Mouse (Mus musculus): ENCODE measurements around the gene Gm10382. TPM values are rescaled to one million over a fixed set of nuclear protein-coding genes. Genes with fewer than 3 reads are reported as not detected.

Gene Gm10382
- polyA plus RNA-seq, 1 experiment from 2014 or later = 0.32 TPM

DNA sequence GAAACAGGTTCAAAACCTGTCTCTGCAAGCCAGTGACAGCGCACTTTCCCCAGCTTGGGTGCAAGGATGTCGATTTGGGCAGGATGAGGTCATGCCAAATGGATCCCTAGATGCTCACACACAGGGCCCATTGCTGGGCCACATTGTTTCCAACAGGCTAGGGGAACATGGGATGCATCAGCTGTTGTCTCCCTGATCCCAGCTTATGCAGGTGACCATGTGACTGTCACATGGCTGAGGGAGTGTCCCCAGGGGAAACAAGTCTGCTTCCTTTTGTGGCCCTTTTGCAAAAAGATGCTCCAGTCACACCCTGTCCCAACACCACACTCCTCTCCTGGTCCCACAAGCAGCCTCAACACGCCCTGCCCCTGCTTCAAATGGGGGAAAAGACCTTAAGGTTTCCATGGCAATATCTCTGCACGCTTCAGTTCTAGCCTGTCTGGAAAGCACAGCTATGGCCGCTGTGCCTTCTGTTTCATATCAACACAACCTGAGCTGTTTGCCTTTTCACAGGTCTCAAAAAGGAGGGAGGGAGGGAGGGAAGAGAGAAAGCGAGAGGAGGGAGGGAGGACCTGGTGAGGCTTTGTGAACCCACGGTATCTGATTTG, 34.1 kb upstream of the Gm10382 start:
- no peak for ATAC-seq (ENCODE audit: insufficient number of reproducible peaks, low FRiP score, low TSS enrichment, low read depth)
- no peak overlapping the region for H3K27ac ChIP-seq
- no peak overlapping the region for H3K4me2 ChIP-seq

DNA sequence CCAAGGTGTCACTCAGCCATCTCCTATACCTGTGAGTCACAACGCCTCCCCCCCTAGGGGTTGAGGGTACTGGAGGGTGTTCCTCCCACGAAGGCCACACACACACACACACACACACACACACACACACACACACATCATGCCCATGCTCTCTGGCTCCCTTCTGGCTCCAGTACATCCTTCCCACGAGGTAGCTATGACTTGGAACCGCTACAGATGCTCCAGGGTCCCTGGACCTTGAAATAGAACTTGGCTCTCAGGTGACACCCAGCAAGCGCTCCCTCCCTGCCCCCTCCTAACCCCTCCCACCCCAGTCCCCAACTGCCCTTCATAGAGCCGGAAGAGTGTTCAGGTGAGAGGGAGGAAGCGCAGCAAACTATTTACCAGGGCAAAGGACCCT, 33.5 kb upstream of the Gm10382 start:
- no peaks in the 10 kb centered on the region for H3K27me3 ChIP-seq
- H3K9ac ChIP-seq = no peak overlapping the region
- H3K27ac ChIP-seq = no peak overlapping the region
- H3K36me3 ChIP-seq = no peaks in the 10 kb centered on the region
- no peak for ATAC-seq (ENCODE audit: insufficient number of reproducible peaks, low FRiP score, low TSS enrichment, low read depth)
- H3K9me3 ChIP-seq = no peaks in the 10 kb centered on the region; the same call in 1 of the 2 replicates
- no peak overlapping the region for H3K4me3 ChIP-seq
- 40% methylated on average over 7 of the region's 7 CpGs for WGBS
- H3K4me2 ChIP-seq = no peak overlapping the region
- no peaks in the 10 kb centered on the region for H3K4me1 ChIP-seq

More for the DNA sequence above, 34.1 kb upstream of the Gm10382 start:
- Histone ChIP-seq H3K36me3 (no peaks in the 10 kb centered on the region), H3K4me3 (no peak overlapping the region), H3K9ac (no peak overlapping the region), H3K27me3 (no peaks in the 10 kb centered on the region), H3K4me1 (no peaks in the 10 kb centered on the region), H3K9me3 (no peaks in the 10 kb centered on the region; the same call in 1 of the 2 replicates)
- WGBS = 51% methylated on average over 7 of the region's 7 CpGs

DNA sequence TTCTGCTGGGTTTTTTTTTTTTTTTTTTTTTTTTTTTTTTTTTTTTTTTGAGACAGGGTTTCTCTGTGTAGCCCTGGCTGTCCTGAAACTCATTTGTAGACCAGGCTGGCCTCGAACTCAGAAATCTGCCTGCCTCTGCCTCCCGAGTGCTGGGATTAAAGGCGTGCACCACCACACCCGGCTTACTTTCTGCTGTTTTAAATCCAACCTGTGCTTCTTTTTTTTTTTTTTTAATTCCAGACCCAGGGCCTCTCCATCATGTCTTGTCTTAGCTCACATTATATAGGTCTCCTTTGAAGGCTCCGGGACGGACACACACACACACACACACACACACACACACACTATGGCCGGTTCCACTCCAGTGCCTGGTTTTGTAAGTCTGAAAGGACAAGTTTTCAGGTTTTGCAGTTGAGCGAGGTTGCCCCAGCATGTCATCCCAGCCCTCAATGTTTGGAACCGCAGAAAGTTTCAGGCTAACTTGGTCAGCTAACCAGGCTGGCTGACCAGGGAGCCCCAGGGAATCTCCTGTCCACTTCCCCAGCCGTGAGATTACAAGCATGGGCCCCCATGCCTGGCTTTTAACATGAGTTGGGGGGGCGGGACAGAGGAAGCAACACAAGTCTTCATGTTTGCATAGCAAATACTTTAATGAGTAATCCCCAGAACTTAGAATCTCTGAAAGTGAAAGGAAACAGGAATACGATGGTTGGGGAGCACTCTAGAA, 31.4 kb upstream of the Gm10382 start:
- no peak overlapping the region for H3K27ac ChIP-seq
- no peak for ATAC-seq (ENCODE audit: insufficient number of reproducible peaks, low FRiP score, low TSS enrichment, low read depth)
- H3K9me3 ChIP-seq = no peaks in the 10 kb centered on the region; the same call in 1 of the 2 replicates
- H3K27me3 ChIP-seq = no peaks in the 10 kb centered on the region
- no peaks in the 10 kb centered on the region for H3K4me1 ChIP-seq
- no peak overlapping the region for H3K4me2 ChIP-seq
- H3K9ac ChIP-seq = no peak overlapping the region
- no peak overlapping the region for H3K4me3 ChIP-seq
- no peaks in the 10 kb centered on the region for H3K36me3 ChIP-seq
- 85% methylated on average over 12 of the region's 12 CpGs for WGBS

- WGBS = 82% methylated on average over 5 of the region's 5 CpGs
Observed at GRCm38 (mm10) chr5:125358270-125358608, 30.9 kb upstream of the Gm10382 start.

DNA sequence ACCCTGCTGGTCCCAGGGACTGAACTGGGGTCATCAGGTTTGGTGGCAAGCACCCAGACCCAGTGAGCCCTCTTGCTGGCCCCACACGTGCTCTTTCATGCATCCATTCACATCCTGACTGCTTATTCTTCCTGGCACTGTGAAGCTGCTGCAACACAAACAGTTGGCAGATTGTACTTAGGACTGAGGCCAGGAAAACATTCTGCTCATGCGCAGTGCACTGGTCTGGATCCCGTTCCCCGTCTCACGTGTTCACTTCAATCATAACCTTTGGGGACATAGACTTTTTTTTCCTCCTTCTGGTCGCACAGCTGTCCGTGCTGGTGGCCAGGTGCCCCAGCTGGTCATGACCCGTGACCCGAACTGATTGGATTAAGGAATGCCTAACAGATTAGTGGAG, 28.6 kb upstream of the Gm10382 start:
- 69% methylated on average over 9 of the region's 9 CpGs for WGBS
- H3K4me1 ChIP-seq = no peaks in the 10 kb centered on the region
- no peak overlapping the region for H3K27ac ChIP-seq
- no peak overlapping the region for H3K4me3 ChIP-seq
- no peaks in the 10 kb centered on the region for H3K27me3 ChIP-seq
- H3K9me3 ChIP-seq = no peaks in the 10 kb centered on the region
- no peak overlapping the region for H3K9ac ChIP-seq
- ATAC-seq (ENCODE audit: insufficient number of reproducible peaks, low FRiP score, low TSS enrichment, low read depth) = no peak
- no peak overlapping the region for H3K4me2 ChIP-seq
- H3K36me3 ChIP-seq = no peaks in the 10 kb centered on the region

More at GRCm38 (mm10) chr5:125358270-125358608, 30.9 kb upstream of the Gm10382 start:
- no peak overlapping the region for H3K27ac ChIP-seq
- no peak overlapping the region for H3K4me3 ChIP-seq
- no peaks in the 10 kb centered on the region for H3K9me3 ChIP-seq
- no peak overlapping the region for H3K4me2 ChIP-seq
- H3K9ac ChIP-seq = no peak overlapping the region
- no peaks in the 10 kb centered on the region for H3K4me1 ChIP-seq
- no peak for ATAC-seq (ENCODE audit: insufficient number of reproducible peaks, low FRiP score, low TSS enrichment, low read depth)
- H3K27me3 ChIP-seq = no peaks in the 10 kb centered on the region
- H3K36me3 ChIP-seq = no peaks in the 10 kb centered on the region

DNA sequence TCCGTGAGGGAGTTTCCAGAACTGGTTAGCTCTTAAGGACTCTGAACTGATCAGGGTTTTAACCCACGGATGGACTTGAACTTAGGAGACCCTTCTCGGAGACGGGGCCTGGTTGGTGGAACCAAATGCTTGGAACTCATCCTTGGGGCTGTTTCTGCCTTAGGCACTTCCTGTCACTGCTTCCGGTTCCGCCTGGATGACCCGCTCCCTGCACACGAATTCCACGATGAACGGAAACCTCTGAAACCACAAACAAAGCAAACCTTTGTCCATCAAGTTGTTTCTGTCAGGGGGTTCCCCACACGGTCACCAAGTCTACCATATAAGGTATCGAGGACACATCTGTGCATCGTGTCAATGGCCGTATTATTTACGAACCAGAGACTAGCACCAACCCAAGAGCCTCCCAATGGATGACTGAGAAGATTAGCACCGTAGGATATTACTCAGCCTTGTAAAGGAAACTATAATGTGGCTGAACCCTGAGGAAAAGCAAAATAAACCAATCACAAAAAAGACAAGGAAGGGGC, 28.1 kb upstream of the Gm10382 start:
- Histone ChIP-seq H3K9ac (no peak overlapping the region), H3K4me1 (no peaks in the 10 kb centered on the region), H3K9me3 (no peaks in the 10 kb centered on the region), H3K4me3 (no peak overlapping the region), H3K4me2 (no peak overlapping the region), H3K27me3 (no peaks in the 10 kb centered on the region), H3K36me3 (no peaks in the 10 kb centered on the region), H3K27ac (no peak overlapping the region)
- ATAC-seq (ENCODE audit: insufficient number of reproducible peaks, low FRiP score, low TSS enrichment, low read depth) = no peak
- WGBS = 73% methylated on average over 16 of the region's 16 CpGs

DNA sequence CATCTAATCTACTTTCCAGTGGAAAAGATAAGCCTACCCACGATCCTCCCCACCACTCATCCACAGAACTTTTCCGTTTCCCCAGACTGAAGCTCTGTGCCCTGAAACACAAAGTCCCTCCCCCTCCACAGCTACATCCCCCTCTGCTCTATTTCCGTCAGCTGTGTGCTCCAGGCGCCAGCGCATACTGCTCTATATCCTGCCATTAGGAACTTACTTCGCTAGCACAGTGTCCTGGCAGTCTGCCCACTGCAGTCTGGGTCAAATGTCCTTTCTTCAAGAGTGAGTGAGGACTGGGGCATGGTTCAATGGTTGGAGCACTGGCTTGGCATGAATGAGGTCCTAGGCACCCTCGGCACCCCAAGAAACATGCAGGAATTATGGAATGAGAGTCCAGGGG, 25.2 kb upstream of the Gm10382 start:
- 62% methylated on average over 7 of the region's 7 CpGs for WGBS
- no peaks in the 10 kb centered on the region for H3K27me3 ChIP-seq
- H3K27ac ChIP-seq = no peak overlapping the region
- no peaks in the 10 kb centered on the region for H3K4me1 ChIP-seq
- no peak overlapping the region for H3K4me3 ChIP-seq
- no peak overlapping the region for H3K9ac ChIP-seq
- ATAC-seq (ENCODE audit: insufficient number of reproducible peaks, low FRiP score, low TSS enrichment, low read depth) = 0 out of 2 replicates have a peak, but pooled peaks have one; percentile 38
- no peaks in the 10 kb centered on the region for H3K9me3 ChIP-seq
- H3K4me2 ChIP-seq = no peak overlapping the region
- no peaks in the 10 kb centered on the region for H3K36me3 ChIP-seq

DNA sequence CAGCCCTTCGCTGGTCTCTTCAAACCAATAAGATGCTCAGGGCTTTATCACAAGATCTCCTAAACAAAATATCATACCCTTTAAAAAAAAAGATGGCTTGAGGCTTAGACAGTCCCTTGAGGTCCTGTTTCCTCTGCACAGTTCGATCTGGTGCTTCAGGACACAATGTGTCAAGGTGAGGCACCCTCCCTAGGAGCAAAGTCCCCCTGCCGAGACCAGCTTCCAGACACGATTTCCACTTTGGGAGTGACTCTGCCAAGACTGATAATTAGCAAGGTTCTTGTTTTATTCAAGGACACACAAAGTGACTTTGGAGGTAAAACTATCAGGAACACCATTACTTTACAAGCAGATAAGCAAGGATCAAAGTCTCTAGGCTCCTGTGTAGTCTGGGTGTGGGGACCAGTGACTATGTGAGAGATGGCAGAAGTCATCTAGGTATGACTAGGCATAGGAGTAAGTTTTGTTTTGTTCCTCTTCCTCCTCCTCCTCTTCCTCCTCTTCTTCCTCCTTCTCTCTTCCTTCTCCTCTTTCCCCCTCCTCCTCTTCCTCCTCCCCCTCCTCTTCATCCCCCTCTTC, 24.2 kb upstream of the Gm10382 start:
- WGBS = 68% methylated on average over 4 of the region's 4 CpGs
- no peak for ATAC-seq (ENCODE audit: insufficient number of reproducible peaks, low FRiP score, low TSS enrichment, low read depth)
- Histone ChIP-seq H3K4me3 (no peak overlapping the region), H3K9me3 (no peaks in the 10 kb centered on the region), H3K4me1 (no peaks in the 10 kb centered on the region), H3K27me3 (no peaks in the 10 kb centered on the region), H3K36me3 (no peaks in the 10 kb centered on the region), H3K9ac (no peak overlapping the region), H3K4me2 (no peak overlapping the region), H3K27ac (no peak overlapping the region)

DNA sequence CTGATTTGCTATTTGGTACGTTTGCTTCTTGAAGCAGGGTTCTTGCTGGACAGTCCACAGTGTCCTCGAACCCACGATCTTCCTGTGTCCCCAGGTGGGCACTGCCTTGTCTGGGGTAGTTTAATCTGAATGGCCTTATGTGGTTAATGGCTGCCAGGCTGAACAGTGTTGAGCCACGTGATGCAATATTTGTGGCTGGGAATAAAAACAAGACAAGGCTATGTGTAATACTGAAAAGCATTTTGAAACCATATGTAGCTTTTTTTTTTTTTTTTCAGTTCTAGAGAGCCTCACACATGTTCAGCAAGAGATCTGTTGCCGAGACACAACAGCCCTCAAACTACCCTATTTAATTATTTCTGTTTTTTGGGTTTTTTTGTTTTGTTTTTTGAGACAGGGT, 21.0 kb upstream of the Gm10382 start:
- 58% methylated on average over 5 of the region's 5 CpGs for WGBS
- Histone ChIP-seq H3K27me3 (no peaks in the 10 kb centered on the region), H3K4me1 (no peaks in the 10 kb centered on the region), H3K27ac (no peak overlapping the region; the same call in 1 of the 2 replicates), H3K9me3 (no peaks in the 10 kb centered on the region), H3K4me3 (no peak overlapping the region), H3K9ac (no peak overlapping the region), H3K36me3 (no peaks in the 10 kb centered on the region), H3K4me2 (no peak overlapping the region)
- no peak for ATAC-seq (ENCODE audit: insufficient number of reproducible peaks, low FRiP score, low TSS enrichment, low read depth)

DNA sequence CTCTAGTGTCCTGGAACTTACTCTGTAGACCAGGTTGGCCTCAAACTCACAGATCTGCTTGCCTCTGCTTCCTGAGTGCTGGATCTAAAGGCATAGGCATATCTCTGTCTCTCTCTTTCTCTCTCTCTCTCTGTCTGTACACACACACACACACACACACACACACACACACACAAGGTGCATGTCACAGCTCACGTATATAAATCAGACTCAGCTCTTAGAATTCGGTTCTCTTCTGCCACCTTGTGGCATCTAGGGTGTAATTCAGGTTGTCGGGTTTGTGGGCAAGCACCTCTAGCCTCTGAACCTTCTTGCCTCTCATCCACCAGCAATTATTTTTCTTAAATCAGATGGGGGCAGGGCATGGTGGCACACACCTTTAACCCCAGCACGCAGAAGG, 20.6 kb upstream of the Gm10382 start:
- H3K27ac ChIP-seq = no peak overlapping the region
- no peak for ATAC-seq (ENCODE audit: insufficient number of reproducible peaks, low FRiP score, low TSS enrichment, low read depth)
- H3K4me2 ChIP-seq = no peak overlapping the region
- H3K4me1 ChIP-seq = no peaks in the 10 kb centered on the region
- no peaks in the 10 kb centered on the region for H3K9me3 ChIP-seq
- no peaks in the 10 kb centered on the region for H3K27me3 ChIP-seq
- H3K36me3 ChIP-seq = no peaks in the 10 kb centered on the region
- WGBS = 2% methylated on average over 4 of the region's 4 CpGs
- H3K9ac ChIP-seq = no peak overlapping the region
- H3K4me3 ChIP-seq = no peak overlapping the region

GRCm38 (mm10) chr5:125370950-125371693, 18.0 kb upstream of the Gm10382 start:
- no peaks in the 10 kb centered on the region for H3K36me3 ChIP-seq
- no peaks in the 10 kb centered on the region for H3K27me3 ChIP-seq
- ATAC-seq (ENCODE audit: insufficient number of reproducible peaks, low FRiP score, low TSS enrichment, low read depth) = no peak
- no peak overlapping the region for H3K4me3 ChIP-seq
- no peak overlapping the region for H3K9ac ChIP-seq
- H3K4me2 ChIP-seq = no peak overlapping the region
- H3K9me3 ChIP-seq = no peaks in the 10 kb centered on the region
- WGBS = 71% methylated on average over 7 of the region's 7 CpGs
- no peak overlapping the region for H3K27ac ChIP-seq
- H3K4me1 ChIP-seq = no peaks in the 10 kb centered on the region

GRCm38 (mm10) chr5:125372027-125372426, 17.1 kb upstream of the Gm10382 start:
- Histone ChIP-seq H3K27ac (no peak overlapping the region), H3K4me3 (no peak overlapping the region), H3K9ac (no peak overlapping the region), H3K4me1 (no peaks in the 10 kb centered on the region), H3K9me3 (no peaks in the 10 kb centered on the region), H3K27me3 (no peaks in the 10 kb centered on the region), H3K36me3 (no peaks in the 10 kb centered on the region), H3K4me2 (no peak overlapping the region)
- 79% methylated on average over 4 of the region's 4 CpGs for WGBS
- no peak for ATAC-seq (ENCODE audit: insufficient number of reproducible peaks, low FRiP score, low TSS enrichment, low read depth)
